Mouse (Mus musculus) naive thymus-derived CD4-positive, alpha-beta T cell, adult 5 months (primary cell): ENCODE results near the gene Tspan4. TPM values are rescaled to one million over a fixed set of nuclear protein-coding genes. Genes with fewer than 3 reads are reported as not detected.

ENCODE experiments used
- polyA plus RNA-seq: library from polyadenylated mRNA; unstranded; fragments of 100-300 nt; shearing (Covaris generic); gene quantifications from one replicate; pipeline ENCODE4 v1.2.1, GENCODE M21; 2017

The Tspan4 gene
- 1.1 TPM for polyA plus RNA-seq

DNA sequence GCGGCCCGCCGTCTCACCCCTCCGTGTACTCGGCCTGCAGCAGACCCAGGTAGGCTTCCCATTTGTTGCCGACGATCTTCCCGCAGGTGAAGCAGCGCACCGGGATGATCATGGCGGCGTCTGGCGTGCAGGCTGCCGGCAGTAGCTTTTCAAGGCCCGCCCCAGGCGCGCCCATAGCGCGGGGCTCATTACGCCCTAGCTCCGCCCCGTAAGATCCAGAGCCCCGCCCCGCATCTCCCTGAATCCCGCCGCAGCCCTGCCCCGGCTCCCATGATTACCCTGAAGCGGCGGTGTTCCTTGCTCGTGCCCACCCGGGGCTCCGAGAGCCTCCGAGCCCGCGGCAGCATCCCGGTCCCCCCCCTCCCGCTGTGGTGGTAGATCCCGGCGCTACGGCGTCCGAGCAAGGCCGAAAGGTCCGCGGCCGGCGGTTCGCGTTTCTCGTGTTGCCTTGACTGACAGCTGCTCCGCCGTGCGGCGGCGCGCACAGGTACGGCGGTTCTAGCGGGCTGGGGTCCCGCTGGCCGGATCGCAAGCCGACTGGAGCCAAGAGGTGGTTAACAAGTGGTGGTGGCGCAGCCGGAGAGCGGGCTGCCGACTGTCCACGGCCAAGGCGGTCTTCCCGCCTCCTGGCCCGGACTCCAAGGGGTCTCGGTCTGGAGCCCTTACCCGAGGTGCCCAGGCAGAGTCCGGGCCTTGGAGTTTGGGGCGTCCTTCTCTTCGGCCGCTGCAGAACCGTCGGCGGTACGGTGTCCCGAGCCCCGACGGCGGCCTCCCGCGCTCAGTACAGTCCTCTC is at the start of gene Tspan4, which contains the start of gene Polr2l:
Gene Tspan4 (plus strand): TSS at position 230 of the 794 bp plus-strand sequence.
Gene Polr2l (minus strand): TSS at position 122 of the 794 bp plus-strand sequence.

DNA sequence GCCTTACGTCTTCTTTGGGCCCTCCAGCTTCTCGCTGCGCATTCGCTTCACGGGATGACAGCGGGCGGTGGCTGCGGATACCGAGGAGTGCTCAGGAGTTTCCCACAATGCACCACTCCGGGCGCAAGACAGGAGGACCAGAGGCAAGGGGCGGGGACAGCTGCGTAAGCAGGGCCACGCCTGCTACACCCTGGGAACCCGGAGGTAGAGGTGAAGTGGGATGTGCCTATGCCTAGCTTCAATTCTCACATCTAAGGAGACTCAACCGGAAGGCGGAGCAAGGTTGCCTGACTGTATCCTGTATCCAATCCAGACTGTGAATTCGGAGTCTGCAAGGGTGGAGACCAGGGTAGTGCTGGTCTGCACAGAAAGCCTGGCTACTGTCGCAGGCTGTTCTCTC is 45.7 kb upstream of the Tspan4 start, which contains the start of gene Cend1:
Gene Cend1 (minus strand): TSS at position 182 of the 400 bp plus-strand sequence.

DNA sequence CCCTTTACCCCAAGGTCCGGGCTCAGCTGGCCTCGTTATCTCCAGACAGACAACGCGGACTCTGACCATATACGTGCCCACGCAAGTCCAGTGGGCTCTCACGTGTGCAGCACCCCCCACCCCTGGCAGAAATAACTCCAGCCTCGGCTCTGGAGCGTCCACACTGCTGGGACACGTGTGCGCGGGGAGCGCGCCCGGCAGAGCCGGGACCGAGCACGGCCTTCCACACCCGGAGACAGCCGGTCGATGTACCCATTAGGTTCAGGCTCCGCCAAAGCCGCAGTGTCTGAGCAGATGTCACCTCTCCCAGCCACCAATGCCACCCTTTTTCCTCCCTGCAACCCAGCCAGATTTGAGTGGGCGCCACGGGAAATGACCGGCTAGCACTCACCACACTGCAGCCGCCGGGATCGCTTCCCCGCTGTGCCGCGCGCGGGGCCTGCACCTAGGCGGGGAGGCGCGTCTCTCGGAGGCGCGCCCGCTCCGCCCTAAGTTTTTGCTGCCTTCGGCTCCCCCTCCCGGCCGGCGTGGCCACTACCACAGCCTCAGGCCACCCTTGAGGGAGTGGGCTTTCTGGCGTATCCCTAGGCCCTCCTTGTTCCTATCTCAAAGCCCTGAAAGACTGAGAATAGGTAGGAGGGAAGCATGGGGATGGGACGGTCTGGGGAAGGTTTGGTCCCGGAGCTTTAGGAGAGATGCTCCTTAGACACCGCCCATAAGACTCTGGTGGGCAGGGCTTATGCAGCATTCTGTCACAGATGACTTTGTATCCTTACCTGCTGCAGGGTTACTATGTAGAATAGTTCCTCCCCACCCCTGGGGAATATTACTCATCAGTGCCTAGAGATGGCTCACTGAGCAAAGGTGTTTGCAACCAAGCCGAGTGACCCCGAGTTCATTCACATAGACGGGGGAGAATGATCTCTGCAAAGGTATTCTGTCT is 37.6 kb upstream of the Tspan4 start, which contains the start of gene Slc25a22:
Gene Slc25a22 (minus strand): TSS at position 715 of the 943 bp plus-strand sequence.

DNA sequence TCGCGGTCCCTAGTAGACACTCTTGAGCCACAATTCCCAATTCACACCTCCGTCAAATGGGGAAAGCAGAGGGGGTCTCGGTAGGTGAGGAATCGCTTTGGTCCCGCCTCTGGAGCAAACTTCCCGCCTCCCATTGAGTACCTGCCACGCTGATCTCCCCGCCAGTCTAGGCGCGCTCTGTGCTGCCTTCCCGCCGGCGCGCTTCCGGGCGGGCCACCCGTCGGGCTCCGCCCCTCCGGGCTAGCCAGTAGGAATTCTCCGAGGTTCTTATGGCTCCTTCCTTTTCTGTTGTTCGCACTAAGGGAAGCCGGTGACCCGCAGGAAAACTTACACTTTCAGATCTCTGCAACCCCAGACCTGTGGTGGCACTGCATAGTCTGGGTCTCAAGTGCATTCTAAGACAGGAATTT is 31.2 kb upstream of the Tspan4 start, which contains the start of gene Pidd1:
Gene Pidd1 (minus strand): TSS at position 198 of the 410 bp plus-strand sequence.

DNA sequence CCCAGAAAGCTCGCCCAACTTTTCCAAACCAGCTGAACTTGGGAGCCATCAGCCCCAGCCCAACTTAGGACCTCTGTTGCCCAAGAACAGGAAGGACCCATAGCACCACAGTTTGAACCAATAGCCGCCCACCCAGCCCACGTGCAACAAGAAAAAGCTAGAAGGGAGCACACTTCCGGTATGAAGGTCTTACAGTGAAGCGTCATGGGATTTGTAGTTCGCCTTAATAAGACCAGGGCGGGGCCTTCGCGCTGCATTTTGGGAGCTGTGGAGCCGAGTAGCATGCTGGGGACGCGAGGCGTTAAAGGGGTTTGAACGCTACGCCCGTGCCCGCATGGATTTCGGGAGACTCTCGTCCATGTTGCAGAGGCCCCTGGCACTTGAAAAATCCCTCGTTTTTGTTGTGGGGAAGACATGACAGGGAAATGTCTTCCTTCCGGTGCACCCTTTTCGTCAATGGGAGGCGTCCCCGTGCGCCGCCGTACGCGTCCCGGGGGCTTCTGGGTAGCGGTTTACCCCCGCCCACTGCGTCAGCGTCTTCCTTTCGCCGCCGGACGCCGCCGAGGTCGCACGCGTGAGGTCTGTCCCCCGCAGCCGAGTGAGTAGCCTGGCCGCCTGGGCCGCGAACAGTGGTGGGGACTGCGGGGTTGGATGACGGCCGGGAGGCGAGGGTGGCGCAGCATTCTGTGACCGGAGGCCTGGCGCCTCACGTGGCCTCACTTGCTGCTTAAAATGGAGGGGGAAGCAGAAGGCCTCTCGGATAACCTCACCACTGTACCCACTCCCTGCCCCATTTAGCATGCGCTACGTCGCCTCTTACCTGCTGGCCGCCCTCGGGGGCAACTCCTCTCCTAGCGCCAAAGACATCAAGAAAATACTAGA is 27.7 kb upstream of the Tspan4 start, which contains the start of gene Rplp2:
Gene Rplp2 (plus strand): TSS at position 261 of the 882 bp plus-strand sequence.

DNA sequence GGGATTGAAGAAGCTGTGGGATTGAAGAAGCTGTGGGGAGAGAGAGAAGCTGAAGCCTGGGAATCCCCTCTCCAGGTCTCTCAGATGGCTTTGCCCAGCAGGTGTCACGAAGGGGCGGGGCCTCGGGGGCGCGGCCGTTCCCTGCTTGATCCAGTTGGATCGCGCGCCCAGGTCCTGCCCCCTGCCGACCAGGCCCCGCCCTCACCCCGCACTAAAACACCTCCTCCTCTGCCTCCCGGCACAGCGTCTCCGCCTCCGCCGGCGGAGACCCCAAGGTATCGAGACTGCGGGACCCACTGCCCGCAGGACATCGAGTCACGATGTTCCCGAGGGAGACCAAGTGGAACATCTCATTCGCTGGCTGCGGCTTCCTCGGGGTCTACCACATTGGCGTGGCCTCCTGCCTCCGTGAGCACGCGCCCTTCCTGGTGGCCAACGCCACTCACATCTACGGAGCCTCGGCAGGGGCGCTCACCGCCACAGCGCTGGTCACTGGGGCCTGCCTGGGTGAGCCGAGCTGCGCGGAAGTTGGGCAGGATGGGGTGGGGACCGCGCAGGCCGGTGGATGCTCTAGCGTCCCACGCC is 20.0 kb upstream of the Tspan4 start, which contains the start of gene Pnpla2:
Gene Pnpla2 (plus strand): TSS at position 232 of the 585 bp plus-strand sequence.

DNA sequence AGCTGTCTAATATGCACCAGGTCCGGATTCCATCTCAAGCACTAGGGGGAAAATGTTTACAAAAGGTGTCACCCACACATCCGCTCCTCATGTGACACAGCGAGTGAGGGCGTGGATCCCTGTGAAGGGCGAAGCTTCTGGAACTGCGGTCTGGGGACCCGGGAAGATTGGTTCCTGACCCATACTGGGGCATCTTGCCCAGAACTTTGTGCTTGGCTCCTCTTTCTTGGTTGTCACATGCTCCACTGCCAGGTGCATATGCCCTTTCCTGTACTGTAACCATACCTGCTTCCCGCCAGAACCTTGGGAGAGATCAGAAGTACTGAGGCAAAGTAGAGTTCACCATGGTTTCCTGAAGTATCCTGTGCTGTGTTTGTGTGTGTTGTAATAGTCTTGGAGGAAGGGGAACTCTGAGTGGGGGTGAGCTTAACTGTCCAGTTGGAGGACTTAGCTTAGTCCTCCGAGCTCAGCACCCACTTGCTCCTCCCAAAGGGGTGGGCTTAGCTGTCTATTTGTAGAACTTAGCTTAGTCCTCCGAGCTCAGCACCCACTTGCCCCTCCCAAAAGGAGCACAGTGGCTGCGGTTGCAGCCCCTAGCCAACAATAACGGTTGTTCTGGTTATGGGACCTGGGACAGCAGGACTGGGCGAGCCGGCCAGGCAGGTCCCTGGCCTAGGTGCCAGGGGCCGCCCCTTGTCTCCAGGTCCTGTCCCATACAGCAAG is 14.5 kb upstream of the Tspan4 start, which contains the start of gene Cracr2b:
Gene Cracr2b (plus strand): TSS at position 704 of the 723 bp plus-strand sequence.

DNA sequence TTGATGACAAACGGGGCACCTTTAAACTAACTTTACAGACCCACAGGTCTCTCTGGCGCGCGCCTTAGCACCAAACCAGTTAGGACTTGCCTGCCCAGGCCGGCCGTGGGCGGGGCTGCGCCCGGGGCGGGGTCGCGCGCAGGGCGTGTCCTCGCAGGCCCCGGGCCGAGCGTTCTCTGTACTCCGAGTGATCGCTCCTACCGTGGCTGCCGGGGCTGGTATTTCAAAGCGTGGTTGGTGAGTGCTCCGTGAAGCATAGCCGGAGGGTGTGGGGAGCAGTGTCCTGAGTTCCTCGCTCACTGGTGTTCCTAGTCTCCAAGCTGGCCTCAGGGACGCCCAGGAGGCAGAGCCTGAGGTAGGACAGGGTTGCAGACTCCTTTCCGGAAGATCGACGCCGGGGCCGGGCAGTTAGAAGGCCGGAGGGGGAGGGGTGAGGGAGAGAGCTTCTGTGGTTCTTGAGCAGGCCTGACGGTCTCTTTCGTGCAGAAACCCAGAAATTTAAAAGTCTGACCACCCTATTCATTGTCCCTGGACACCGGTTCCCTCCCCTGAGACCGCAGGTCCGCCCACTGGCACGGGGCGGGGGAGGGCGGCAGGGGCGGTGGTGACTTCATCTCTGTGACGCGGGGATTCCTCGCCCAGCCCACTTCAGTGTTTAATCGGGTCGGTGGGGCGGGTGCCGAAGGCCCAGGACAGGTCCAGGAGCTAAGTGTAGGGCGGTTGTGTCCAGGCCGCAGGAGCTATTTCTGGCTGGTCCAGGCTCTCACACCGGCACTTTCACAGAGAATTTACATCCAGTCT is 7.6 kb upstream of the Tspan4 start, which contains the start of gene Cd151:
Gene Cd151 (plus strand): TSS at position 163 of the 801 bp plus-strand sequence.

DNA sequence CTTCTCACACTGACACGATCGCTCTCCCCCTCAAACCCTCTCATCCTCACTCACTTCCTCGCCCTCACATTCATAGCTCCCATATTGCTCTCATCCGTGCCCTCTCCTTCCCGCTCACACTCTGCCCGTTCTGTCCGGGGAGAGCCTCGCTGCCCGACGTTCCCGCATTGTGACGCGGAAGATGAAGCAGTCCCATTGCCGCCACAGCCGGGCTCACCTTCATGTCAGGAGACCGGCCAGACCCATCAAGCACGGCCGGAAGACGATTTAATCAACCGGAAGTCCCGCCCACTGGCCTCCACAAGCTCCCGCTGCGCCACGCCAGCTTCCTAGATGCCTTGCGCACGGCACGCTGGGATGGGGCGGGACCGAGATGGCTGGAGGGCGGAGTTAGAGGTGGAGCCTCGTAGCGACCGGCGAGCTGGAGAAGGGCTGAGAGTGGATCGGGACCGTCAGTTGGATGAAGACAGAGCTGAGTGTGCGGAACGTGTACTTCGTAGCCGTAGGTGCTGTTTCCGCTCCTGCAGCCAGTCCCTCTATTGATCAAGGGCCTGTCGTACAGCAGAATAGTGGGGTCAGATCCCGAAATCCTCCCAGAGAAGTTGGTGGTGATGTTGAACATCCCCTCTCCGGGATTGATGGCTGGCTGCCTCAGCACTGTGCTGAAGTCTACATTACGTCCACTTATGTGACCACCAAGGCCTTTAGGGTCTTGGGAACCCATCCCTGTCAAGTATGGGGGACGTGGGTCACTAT is 64.7 kb downstream of the Tspan4 start, which contains the start of gene Chid1:
Gene Chid1 (minus strand): TSS at position 302 of the 756 bp plus-strand sequence.

Other genes with a start within 250 kb of the Tspan4 start
- 112 TPM for gene Phrf1, start 246.5 kb upstream of the Tspan4 start, polyA plus RNA-seq
- 103 TPM for gene Irf7, start 208.8 kb upstream of the Tspan4 start, polyA plus RNA-seq
- not detected for gene Cdhr5, start 198.5 kb upstream of the Tspan4 start, polyA plus RNA-seq
- gene Sct, start 196.1 kb upstream of the Tspan4 start, polyA plus RNA-seq, result not detected
- gene Drd4, start 183.2 kb upstream of the Tspan4 start, polyA plus RNA-seq, result not detected
- gene Deaf1, start 147.6 kb upstream of the Tspan4 start, polyA plus RNA-seq, result 75.5 TPM
- gene Tmem80, start 147.5 kb upstream of the Tspan4 start, polyA plus RNA-seq, result 29.6 TPM
- gene Eps8l2, start 136.4 kb upstream of the Tspan4 start, polyA plus RNA-seq, result not detected
- 215 TPM for gene Taldo1, start 83.0 kb upstream of the Tspan4 start, polyA plus RNA-seq
- 31.3 TPM for gene Gatd1, start 61.1 kb upstream of the Tspan4 start, polyA plus RNA-seq
- not detected for gene Cend1, start 45.7 kb upstream of the Tspan4 start, polyA plus RNA-seq
- 72.6 TPM for gene Slc25a22, start 37.3 kb upstream of the Tspan4 start, polyA plus RNA-seq
- gene Pidd1, start 31.2 kb upstream of the Tspan4 start, polyA plus RNA-seq, result 3.4 TPM
- 2,296 TPM for gene Rplp2, start 27.9 kb upstream of the Tspan4 start, polyA plus RNA-seq
- gene Pnpla2, start 20.0 kb upstream of the Tspan4 start, polyA plus RNA-seq, result 132 TPM
- 0.88 TPM for gene Cracr2b, start 14.1 kb upstream of the Tspan4 start, polyA plus RNA-seq
- 5.6 TPM for gene Cd151, start 7.8 kb upstream of the Tspan4 start, polyA plus RNA-seq
- gene Polr2l, start 108 bp upstream of the Tspan4 start, polyA plus RNA-seq, result 20.3 TPM
- 12.1 TPM for gene Chid1, start 64.6 kb downstream of the Tspan4 start, polyA plus RNA-seq
- 102 TPM for gene Ap2a2, start 86.9 kb downstream of the Tspan4 start, polyA plus RNA-seq
- gene Muc6, start 180.1 kb downstream of the Tspan4 start, polyA plus RNA-seq, result 0.10 TPM
- gene Muc2, start 215.1 kb downstream of the Tspan4 start, polyA plus RNA-seq, result not detected